In the genomic region with DNA sequence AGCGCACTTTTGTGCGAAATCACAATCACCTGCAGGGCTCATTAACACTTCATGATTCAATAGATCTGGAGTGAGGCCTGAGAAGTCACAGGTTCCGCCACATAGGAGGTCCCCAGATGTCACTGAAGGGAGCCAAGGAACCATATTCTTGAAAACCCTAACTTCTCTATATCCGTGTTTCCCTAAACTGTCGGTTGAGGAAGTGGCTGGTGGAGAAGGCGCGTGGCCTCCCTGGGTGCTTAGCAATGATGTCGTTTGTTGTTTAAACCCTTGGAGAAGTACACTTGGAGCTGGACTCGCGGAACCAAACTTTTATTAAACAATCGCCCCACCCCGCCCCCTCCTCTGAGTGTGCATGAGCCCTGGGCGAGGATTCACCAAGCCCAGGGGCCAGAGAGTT, we compare ENCODE assay signal across 32 mouse cellular contexts. TPM values are rescaled to one million over a fixed set of nuclear protein-coding genes. Genes with fewer than 3 reads are reported as not detected.
"Had no signal": no experiment of that assay in that cellular context is flagged by ENCODE, and none has a peak within 500 bp of the region (broad histone marks: within the 10 kb centered on the region; RNA-seq: fewer than 3 reads in every experiment).

No protein-coding gene starts in this region.

- DNase-seq: kidney, adult 2 months; kidney, postnatal 25 days; layer of hippocampus, postnatal 36 days; liver, embryonic 13.5 days; lung, adult 2 months; lung, postnatal 10 days; retina, postnatal 1 day; right cerebral cortex, postnatal 25 days; thymus, adult 18-20 months; thymus, postnatal 36 days had no signal

- H3K36me3 ChIP-seq: liver, embryonic 13.5 days; midbrain, embryonic 10.5 days; midbrain, embryonic 13.5 days; neural tube, embryonic 13.5 days had no signal

- H3K4me2 ChIP-seq: liver, embryonic 13.5 days; midbrain, embryonic 13.5 days; neural tube, embryonic 13.5 days had no signal

- H3K27me3 ChIP-seq: liver, embryonic 13.5 days had no signal

- H3K4me1 ChIP-seq: liver, embryonic 13.5 days; megakaryocyte, embryonic 14.5 days; midbrain, embryonic 10.5 days; midbrain, embryonic 13.5 days; neural tube, embryonic 13.5 days had no signal

- H3K9me3 ChIP-seq: liver, embryonic 13.5 days; midbrain, embryonic 10.5 days; midbrain, embryonic 13.5 days; neural tube, embryonic 13.5 days had no signal

- H3K27ac ChIP-seq: kidney, postnatal 0 days; layer of hippocampus, adult 2 months; left cerebral cortex, adult 2 months; liver, embryonic 13.5 days; midbrain, embryonic 10.5 days; midbrain, embryonic 13.5 days; neural tube, embryonic 13.5 days had no signal

- H3K9ac ChIP-seq: liver, embryonic 13.5 days; midbrain, embryonic 13.5 days; neural tube, embryonic 13.5 days had no signal

- H3K4me3 ChIP-seq: layer of hippocampus, adult 2 months; left cerebral cortex, adult 2 months; liver, embryonic 13.5 days; megakaryocyte, embryonic 14.5 days; midbrain, embryonic 10.5 days; midbrain, embryonic 13.5 days; myocyte; neural tube, embryonic 13.5 days had no signal

- ATAC-seq: intestine, postnatal 0 days; midbrain, embryonic 13.5 days; midbrain, embryonic 16.5 days had no signal

RNA-seq across cellular contexts. Expression of gene Otp, which starts 26.1 kb away (rescaled TPM):
- total RNA-seq: layer of hippocampus, adult 2 months; layer of hippocampus, postnatal 10 days; liver, adult 2 months; monocyte, adult 5-6 weeks; neutrophil, adult 5-6 weeks had no signal
- polyA plus RNA-seq: intestine, postnatal 0 days; kidney, adult 2 months; kidney, embryonic 14.5 days; kidney, postnatal 0 days; large intestine, adult 2 months; limb, embryonic 11.5 days; liver, adult 2 months; liver, embryonic 13.5 days; liver, embryonic 16.5 days; lung, adult 2 months; myocyte; spleen, adult 2 months; stomach, embryonic 16.5 days; testis, adult 2 months; urinary bladder, adult 2 months had no signal
